12 mouse cellular contexts compared by ENCODE assay signal in the genomic region with DNA sequence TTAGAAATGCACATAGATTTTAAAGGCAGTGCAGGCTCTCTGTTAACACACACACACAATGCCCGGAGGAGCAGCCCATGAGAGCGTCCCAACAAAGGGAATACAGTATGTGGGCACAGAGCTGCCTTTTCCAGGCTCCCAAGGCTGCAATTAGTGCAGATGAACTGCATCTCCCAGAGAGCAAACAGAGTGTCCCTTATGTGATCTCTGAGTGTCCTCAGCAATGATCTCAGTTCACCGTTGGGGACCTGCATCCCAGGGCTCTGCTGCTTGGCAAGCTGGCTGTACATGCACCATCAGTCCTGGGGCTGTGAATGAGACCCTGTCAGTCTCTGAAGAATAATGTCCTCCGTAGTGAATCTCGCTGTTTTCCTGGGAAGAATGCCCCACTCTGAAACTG.
A peak's percentile ranks its signal among the peaks of the same experiment; 100 is the strongest.
DNase-seq lines count a peak whose midpoint lies in the region; ATAC-seq lines count a peak whose summit lies in the region.
"Had no signal": no experiment of that assay in that cellular context is flagged by ENCODE, and none has a peak within 500 bp of the region (broad histone marks: within the 10 kb centered on the region; RNA-seq: fewer than 3 reads in every experiment).

No protein-coding gene starts in this region.

- no peaks in the 10 kb centered on the region; the same call in 1 of the 2 replicates for H3K4me1 ChIP-seq in hindbrain, embryonic 16.5 days (ENCODE audit: control insufficient read depth, insufficient read depth, low read depth, low read length)
- H3K4me1 ChIP-seq in neural tube, embryonic 14.5 days (ENCODE audit: control insufficient read depth, insufficient read depth, low read length) = no peaks in the 10 kb centered on the region
- H3K4me1 ChIP-seq: liver, embryonic 15.5 days had no signal

- peak; percentile 93 for ATAC-seq in hindbrain, embryonic 16.5 days
- peak; percentile 97 for ATAC-seq in neural tube, embryonic 14.5 days (ENCODE audit: low read depth)

- DNase-seq in left cerebral cortex, postnatal 4 days = peak; percentile 31
- DNase-seq in left cerebral cortex, adult 18-20 months (ENCODE audit: low spot score in 2 of 2) = no peak
- DNase-seq in embryo, embryonic 9.5 days (ENCODE audit: extremely low spot score) = peak; percentile 3
- no peak for DNase-seq in adrenal gland, adult 2 months
- DNase-seq in lung, postnatal 10 days = no peak
- DNase-seq: adrenal gland, postnatal 36 days; cerebellum, adult 9-11 months; gastrocnemius, postnatal 10 days; kidney, adult 8-10 months had no signal

- 14% methylated on average over 5 of the region's 5 CpGs for WGBS in hindbrain, embryonic 16.5 days
- WGBS in neural tube, embryonic 14.5 days = 9% methylated on average over 5 of the region's 5 CpGs

- H3K4me3 ChIP-seq in hindbrain, embryonic 16.5 days (ENCODE audit: low read length) = no peak overlapping the region
- no peak overlapping the region for H3K4me3 ChIP-seq in neural tube, embryonic 14.5 days (ENCODE audit: low read depth, low read length)
- H3K4me3 ChIP-seq: liver, embryonic 15.5 days had no signal

- no peaks in the 10 kb centered on the region for H3K36me3 ChIP-seq in hindbrain, embryonic 16.5 days (ENCODE audit: control insufficient read depth, insufficient read depth, low read length)
- no peaks in the 10 kb centered on the region for H3K36me3 ChIP-seq in neural tube, embryonic 14.5 days (ENCODE audit: control insufficient read depth, insufficient read depth, low read length)
- H3K36me3 ChIP-seq: liver, embryonic 15.5 days had no signal

- H3K4me2 ChIP-seq in hindbrain, embryonic 16.5 days (ENCODE audit: low read length) = no peak overlapping the region
- H3K4me2 ChIP-seq in neural tube, embryonic 14.5 days (ENCODE audit: low read depth, low read length) = no peak overlapping the region
- H3K4me2 ChIP-seq: liver, embryonic 15.5 days had no signal

- no peaks in the 10 kb centered on the region for H3K27me3 ChIP-seq in hindbrain, embryonic 16.5 days (replicated peaks; ENCODE audit: control insufficient read depth, insufficient read depth, low read length)
- H3K27me3 ChIP-seq in neural tube, embryonic 14.5 days (ENCODE audit: control insufficient read depth, insufficient read depth, low read length) = no peaks in the 10 kb centered on the region
- H3K27me3 ChIP-seq: liver, embryonic 15.5 days had no signal

- intact Hi-C loops in left cerebral cortex, postnatal 4 days (cut with DNase I) = no loop called here

- peak overlapping the region; percentile 9; the same call in 1 of the 2 replicates for H3K27ac ChIP-seq in hindbrain, embryonic 16.5 days (ENCODE audit: low read depth, low read length)
- no peak overlapping the region for H3K27ac ChIP-seq in neural tube, embryonic 14.5 days (ENCODE audit: low read depth, low read length)
- H3K27ac ChIP-seq: liver, embryonic 15.5 days had no signal

- H3K9ac ChIP-seq in hindbrain, embryonic 16.5 days (ENCODE audit: low read depth, low read length) = no peak overlapping the region; the same call in 1 of the 2 replicates
- no peak overlapping the region; the same call in 1 of the 2 replicates for H3K9ac ChIP-seq in neural tube, embryonic 14.5 days (replicated peaks; ENCODE audit: low read depth, low read length)
- H3K9ac ChIP-seq: liver, embryonic 15.5 days had no signal

- no peaks in the 10 kb centered on the region for H3K9me3 ChIP-seq in hindbrain, embryonic 16.5 days (ENCODE audit: control insufficient read depth, low read length)
- H3K9me3 ChIP-seq in neural tube, embryonic 14.5 days (ENCODE audit: control insufficient read depth, low read length) = no peaks in the 10 kb centered on the region
- H3K9me3 ChIP-seq: liver, embryonic 15.5 days had no signal

Comparison
In these comparisons a context has a peak if more than half of its experiments do, and no peak if none do; other contexts are left out.
1. DNase-seq: peak in left cerebral cortex, postnatal 4 days (single experiment) and embryo, embryonic 9.5 days (single experiment); none in left cerebral cortex, adult 18-20 months (0 of 2), adrenal gland, adult 2 months (single experiment) and lung, postnatal 10 days (single experiment).